Mouse (Mus musculus) 3134 (cell line): ENCODE results near the gene Doc2b.
A peak's percentile ranks its signal among the peaks of the same experiment; 100 is the strongest.

Experiments used
- DNase-seq: peaks from one replicate; pipeline ENCODE4 v3.0.0-alpha.2; 2011; ENCODE audit warnings: low spot score; ENCODE audit not compliant: insufficient read length; ENCODE audit errors: extremely low read depth

Doc2b gene

DNA sequence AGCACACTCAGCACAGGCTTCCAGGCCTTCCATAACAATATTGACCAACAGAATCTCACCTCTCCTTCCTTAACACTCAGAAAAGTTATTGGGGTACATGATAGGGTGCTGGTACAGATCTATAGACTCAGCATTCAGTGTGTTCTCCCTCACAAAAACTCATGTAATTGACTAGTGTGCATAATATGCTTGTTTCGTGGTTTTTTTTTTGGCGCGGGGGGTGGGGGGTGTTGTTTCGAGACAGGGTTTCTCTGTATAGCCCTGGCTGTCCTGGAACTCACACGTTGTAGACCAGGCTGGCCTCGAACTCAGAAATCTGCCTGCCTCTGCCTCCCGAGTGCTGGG, 57.4 kb downstream of the Doc2b start:
- no peak for DNase-seq

- DNase-seq, result no peak
Observed at GRCm38 (mm10) chr11:75737806-75738476, 57.9 kb downstream of the Doc2b start.

DNA sequence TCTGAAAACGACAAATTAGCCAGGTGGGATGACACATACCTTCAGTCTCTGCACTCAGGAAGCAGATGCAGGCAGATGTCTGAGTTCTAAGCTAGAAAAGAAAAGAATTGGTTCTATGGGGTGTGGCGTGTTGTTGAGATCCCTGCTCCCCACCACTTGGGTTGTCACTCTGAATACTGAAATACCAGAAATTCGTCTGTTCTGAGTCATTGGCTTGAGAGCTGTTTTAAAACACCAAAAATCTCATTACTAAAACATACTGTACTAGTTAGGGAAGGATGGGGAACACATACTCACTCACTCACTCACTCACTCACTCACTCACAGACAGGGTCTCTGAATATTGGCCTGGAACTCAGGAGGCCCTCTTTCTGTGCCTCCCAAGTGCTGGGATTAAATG, 58.9 kb downstream of the Doc2b start:
- DNase-seq, result peak; percentile 43

GRCm38 (mm10) chr11:75735462-75736252, 60.2 kb downstream of the Doc2b start:
- DNase-seq, result no peak

GRCm38 (mm10) chr11:75733227-75733940, 62.5 kb downstream of the Doc2b start:
- DNase-seq, result no peak

DNA sequence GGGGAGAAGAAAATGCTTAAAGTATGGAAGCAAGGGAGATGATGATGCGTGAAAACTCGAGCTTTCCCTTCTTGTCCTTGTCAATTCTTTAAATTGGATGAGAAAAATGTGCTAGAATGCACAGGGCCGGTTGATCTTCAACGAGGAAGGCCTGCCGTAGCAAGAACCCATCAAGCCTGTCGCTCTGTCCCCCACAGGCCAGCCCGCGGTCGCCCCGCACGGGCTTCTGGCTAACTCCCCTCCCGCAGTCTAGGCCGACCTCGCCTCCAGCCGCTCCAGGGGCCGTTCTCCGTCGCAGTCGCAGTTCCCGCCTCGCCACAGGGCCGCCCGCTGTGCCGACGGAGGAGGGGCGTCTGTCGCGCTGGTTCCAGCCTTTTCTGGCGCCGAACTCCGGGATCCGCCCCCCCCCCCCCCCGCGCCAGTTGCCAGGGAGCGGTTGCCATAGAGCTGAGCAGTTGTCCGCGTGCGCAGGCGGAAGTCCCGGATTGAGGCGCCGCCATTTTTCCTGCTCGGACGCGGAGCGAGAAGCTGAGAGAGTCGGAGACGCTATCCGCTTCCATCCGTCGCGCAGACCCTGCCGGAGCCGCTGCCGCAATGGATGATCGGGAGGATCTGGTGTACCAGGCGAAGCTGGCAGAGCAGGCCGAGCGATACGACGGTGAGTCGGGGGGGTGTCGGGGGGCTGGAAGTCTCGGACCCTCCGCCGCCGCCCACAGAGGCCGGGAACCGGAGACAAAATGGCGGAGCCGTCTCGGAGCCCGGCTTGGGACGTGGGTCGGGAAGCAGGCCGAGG, 63.2 kb downstream of the Doc2b start, which contains the start of gene Ywhae:
Gene Ywhae (plus strand): TSS at position 436 of the 793 bp plus-strand sequence.
- peak; percentile 95 for DNase-seq

GRCm38 (mm10) chr11:75727659-75728058, 68.2 kb downstream of the Doc2b start:
- DNase-seq, result peak; percentile 55

DNA sequence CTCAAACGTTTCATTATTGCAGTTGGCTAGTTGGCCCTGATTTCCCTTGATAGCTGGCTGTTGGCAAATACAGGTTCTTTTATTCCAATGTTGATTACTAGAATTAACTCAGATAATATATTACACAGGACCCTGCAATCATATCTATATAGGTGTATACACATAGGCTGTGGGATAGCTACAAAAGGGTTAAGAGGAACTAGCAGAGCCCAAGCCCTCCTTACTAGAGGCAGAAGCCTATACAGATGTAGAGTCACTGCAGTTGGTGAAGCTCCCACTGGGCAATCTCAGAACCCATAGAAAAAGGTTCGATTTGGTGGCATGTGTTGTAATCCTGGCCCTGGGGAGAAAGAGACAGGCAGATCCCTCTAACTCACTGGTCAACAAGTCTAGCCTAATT, 68.7 kb downstream of the Doc2b start:
- no peak for DNase-seq

DNA sequence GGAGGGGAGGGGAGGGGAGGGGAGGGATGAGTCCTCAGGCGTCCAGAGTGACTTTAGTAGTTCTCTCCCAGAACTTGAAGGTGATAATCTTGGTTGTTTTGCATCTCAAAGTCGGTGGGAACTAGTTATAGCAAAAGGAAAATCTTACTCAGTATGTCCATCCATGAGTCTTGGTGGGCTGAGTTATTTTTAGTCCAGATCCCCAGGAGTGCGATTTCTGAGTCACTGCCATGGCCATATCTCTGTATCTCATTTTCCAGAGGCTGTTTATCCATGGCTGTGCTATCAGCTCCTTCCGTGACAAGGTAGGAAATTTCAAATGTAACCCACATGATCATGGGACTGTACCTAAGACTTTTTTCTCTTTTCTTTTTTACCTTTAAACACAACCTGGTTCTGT, 73.5 kb downstream of the Doc2b start:
- DNase-seq, result no peak
